Mouse (Mus musculus) hematopoietic stem cell, adult 5-6 weeks (primary cell): ENCODE data around the gene Hemgn. TPM values are rescaled to one million over a fixed set of nuclear protein-coding genes. Genes with fewer than 3 reads are reported as not detected.

ENCODE experiments used
- ATAC-seq, 2 experiments: fragments of 125-278 bp in 1 of 2; replicated peaks in 1 of 2; 2 replicates each; pipeline ENCODE4 v1.8.0; 2016 to 2017; ENCODE audit warnings: inconsistent platforms in 2 of 2, mild to moderate bottlenecking in 2 of 2, moderate number of reproducible peaks in 2 of 2, low read depth in 1 of 2, moderate TSS enrichment in 1 of 2; ENCODE audit not compliant: low FRiP score in 2 of 2, poor library complexity in 2 of 2, severe bottlenecking in 2 of 2, insufficient read depth in 1 of 2, low TSS enrichment in 1 of 2
- total RNA-seq: library from RNA; stranded (forward); fragments of 172-1452, 232-1000 nt; gene quantifications from 2 replicates; pipeline ENCODE4 v1.2.3, GENCODE M21; 2017

The Hemgn gene
- total RNA-seq = 35.5 and 57.0 TPM in 2 replicates

DNA sequence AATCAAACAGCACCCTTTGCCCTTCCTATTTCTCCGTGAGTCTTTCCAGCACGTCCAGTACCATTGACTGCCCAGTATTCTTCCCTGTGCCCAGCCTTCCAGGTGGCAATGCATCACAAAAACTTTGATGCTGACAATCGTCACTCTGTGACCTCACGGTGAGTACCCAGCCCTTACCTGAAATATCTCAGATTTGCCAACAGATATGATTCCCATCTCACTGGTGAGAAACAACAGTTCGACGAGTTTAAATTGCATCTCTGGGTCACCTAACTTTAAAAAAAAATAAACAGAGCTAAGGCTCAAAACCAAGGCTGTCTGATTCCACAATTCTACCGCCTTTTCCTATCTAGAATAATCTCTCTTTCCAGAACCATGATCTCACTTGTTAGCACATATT is at the start of gene Hemgn:
Gene Hemgn, minus strand, starts transcription at position 101 of the 400 bp plus-strand sequence.
- no peak for ATAC-seq

DNA sequence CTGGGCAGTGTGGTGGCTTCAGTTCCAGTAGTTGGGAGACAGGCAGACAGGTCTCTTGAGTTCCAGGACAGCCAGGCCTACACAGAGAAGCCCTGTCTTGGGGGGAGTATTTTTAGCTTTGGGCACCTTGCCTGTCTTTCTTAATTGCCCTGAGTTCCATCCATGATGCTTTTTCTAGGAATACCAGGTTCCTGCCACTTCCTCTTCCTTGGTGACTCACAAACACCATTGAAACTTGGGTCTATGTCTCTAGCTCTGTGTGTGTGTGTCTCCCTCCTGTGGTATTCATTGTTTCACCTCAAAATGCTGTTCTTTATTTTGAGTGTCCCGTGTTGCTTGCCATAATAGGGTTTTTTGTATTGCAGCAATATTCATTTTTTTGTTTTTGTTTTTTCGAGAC is 45.1 kb upstream of the Hemgn start:
- no peak for ATAC-seq

DNA sequence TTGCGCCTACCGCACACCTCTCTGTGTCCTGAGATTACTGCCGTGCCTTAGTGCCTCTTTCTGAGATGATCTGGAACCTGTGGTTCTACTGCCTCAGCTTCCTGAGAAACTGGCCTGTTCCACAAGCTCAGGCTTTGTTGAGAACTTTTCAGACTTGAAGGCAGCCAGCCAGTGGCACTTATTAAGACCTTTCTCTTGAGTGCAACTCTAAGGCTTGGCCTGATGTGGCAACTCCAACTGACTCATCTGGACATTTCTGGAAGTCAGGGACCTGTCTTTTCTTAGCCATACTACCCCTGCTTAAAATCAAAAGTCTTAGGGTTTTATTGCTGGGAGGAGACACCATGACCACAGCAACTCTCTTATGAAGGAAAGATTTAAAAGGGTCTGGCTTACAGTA is 43.9 kb upstream of the Hemgn start:
- ATAC-seq = no peak

DNA sequence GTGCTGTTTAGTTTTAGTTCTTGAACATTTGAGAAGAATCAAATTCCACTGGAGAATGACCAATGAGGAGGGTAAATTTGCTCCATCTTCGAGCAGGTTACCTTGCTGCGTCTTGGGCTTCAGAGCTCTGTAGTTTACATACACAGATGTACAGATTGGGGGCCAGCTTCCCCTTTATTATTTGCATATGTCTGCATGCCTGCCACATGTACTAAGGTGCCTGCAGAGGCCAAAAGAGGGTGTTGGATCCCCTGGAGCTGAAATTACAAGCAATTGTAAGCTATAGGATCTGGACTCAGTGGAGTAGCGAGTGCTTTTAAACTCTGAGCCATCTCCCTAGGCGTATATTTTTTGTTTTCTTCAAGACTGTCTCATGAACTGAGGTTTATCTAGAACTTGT is 43.5 kb upstream of the Hemgn start:
- ATAC-seq = no peak

DNA sequence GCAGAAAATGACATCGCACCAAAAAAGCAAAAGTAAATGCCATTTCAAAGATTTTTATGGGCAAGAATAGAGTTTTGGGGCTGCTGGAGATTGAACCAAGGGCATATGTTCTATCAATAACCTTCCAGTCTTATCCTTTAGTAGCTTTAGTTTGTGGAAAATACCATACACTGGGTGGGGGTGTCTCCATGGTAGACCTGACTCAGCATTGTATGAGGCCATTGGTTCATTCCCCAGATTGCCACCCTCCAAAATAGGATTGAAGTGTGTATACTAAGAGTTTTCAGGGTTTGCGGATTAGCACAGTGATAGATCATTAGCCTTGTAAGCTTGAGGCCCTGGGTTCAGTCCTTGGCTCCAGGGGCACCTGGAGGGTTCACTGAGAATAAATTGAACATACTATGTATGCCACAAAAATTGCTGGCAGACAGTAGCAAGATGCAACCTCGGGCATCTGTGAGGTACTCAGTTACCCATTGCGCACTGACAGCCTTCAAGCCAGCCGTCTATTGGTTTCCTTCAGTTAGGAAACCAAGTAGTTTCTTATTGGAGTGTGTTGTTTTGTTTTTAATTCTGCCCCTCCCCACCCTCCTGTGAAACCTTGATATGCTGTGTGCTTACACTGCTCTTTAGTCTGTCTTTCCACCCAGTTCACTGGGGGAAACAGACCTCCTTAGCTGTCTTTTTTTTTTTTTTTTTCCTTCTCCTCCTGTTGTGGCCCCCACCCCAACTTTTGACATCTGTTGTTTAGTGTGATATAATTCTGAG is 41.0 kb upstream of the Hemgn start:
- ATAC-seq = no peak

DNA sequence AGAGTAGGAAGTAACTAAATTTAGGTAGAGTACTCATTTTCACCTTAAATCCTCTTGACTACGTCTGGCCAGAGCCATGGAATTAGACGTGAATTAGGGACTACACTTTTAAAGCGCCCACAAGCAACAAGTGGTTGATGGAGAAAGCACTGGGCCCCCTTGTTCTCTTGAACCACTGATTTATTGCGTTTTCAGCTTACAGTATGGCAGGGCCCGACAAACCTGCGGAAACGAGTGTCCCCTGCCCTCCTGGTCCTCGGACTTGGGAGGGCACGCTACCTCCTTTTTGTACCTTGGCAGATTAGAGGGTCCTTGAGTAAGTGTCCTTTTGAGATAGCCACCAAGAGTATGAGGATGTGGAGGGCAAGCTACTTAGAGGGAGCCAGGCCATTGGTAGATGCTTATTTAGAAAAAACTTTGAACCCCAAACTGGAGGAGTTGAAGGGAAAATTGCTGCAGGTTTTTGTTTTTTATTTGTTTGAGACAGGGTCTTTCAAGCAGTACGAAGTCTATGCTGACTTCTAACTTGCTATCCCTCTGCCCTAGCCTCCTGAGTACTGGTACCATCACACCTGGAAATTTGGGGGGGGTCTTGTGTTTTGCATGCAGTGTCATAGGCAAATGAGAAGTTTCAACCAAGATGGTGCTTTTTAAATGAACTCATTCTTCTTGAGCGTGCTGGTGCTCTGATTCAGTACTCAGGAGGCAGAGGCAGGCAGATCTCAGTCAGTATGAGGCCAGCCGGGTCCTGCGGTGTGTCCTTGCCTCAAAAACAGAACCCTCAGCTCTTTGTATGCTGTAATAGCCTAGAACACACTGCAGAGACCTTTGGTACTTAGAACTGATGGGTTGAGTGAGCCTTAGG is 39.8 kb upstream of the Hemgn start:
- no peak for ATAC-seq

DNA sequence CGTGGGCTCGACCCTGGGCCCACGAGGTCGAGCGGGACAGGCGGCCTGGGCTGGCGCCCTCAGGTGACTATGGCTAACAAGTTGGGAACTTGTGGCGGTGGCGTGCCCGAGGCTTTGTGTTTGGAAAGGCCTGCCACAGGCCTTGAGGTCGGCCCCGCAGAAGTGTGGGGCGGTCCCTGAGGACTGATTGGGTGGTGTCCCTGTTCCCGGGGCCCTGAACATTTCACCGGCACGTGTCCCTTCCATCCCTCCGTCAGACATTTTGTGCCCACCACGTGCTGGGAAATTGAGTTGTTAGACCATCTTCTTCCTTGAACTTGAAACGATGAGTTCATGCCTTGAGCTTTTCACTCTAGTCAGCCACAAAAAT is 39.2 kb upstream of the Hemgn start:
- ATAC-seq = peak; percentile 24 to 26; a peak in 2 of 4 replicates

DNA sequence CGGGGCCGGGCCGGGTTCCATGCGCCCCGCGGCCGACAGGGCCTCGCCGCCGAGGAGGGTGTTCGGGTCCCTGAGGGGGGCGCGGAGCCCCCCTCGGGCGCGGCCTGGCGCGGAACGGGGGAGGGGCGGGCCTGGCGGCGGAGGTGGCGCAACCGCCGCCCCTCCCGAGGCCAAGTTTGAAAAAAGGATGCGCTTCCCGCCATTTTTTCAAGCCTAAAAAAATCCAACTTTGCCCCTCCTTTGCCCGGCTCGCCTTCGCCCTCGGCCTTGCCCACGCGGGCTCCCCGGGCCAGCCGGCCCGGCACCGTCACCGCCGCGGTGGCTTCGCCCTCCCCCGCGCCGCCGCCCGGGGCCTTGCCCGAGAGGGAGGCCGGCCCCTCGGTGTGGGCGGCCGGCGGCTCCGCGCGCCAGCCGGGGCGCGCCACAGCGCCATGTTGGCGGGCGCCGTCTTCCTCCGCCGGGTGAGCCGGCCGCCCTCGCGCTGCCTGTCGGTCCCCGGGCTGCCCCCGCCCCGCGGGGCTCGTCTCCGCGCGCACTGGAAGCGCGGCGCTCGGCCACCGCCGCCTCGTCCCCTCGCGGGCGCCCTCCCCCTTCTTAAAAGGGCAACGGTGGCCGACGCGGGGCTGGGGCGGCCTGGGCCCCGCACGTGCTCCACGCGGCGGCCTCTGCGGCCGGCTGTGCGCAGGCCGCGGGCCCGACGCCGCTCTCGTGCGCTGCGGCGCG is 38.6 kb upstream of the Hemgn start:
- ATAC-seq = no peak

DNA sequence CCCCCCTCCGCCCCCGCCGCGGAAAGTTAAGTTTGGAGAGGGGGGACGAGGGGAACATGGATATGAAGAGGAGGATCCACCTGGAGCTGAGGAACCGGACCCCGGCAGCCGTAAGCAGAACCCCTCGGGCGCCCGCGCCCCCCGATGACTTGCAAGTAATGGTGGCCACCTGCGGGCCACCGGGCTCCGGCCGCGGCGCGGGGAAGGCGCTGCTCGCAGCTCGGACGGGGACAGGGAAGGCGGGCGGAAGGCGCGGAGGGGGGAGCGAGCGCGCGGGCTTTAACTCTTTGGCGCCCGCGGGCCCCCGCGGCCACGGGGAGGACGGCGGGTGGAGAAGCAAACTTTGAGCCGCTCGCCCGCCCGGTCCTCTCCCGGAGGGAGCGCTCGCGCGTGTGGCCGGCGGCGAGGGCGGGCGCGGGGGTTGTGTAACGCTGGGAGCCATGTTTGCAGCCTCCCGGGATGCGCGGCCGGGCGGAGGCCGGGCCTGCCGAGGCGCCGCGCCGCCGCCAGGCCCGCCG is 38.0 kb upstream of the Hemgn start:
- ATAC-seq = no peak

DNA sequence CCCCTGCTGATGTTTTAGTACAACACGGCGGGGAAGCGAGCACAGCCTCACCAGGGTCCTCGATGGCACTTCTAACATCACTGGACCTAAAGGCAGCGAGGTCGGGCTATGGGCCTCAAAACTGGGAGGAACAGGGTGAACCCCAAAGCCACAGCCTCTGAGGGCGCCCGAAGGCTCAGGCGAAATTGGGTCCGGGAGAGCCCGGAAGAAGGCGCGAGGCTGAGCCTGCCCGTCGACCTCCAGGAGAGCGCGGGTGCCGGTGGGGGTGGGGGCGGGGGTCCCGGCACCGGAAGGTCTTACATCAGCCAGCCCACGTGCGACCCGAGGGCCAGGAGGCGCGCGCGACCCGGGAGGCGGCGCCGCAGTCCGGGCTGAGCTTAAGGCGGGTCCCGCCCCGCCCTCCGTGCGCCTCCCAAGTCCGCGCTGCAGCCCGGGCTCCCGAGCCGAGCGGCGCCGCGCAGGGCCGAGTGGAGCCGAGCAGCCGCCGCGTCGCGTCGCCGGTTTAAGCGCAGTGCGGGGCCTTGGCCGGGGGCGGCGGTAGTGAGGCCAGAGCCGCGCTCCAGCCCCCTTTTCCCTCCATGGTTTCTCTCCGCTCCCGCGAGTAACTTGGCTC is 37.3 kb upstream of the Hemgn start, which contains the start of gene Anp32b:
Gene Anp32b, plus strand, starts transcription at position 384 of the 613 bp plus-strand sequence.
- ATAC-seq = peak; percentile 65 to 76

DNA sequence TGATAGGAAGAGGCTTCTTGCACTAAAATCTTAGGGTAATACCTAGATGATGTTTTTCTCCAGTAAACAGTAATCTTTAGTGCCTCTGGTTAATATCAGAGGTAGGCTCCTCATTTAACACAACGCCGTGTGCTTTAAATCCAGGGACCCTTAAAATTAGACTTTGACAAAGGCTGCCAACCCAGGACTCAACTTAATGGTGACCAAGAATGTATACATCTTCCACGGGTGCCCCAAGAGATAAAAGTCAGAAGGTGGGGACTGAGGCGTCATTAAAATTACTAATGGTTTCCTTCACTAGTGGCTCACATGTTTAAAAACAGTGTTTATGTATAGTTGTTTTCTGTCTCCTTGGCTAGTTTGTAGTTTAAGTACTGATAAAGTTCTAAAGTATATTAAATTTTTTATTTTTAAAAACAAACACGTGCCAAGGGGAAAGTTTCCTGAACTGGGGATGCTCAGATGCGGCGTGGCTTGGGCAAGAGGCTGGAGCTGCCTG is 36.8 kb upstream of the Hemgn start:
- no peak for ATAC-seq

DNA sequence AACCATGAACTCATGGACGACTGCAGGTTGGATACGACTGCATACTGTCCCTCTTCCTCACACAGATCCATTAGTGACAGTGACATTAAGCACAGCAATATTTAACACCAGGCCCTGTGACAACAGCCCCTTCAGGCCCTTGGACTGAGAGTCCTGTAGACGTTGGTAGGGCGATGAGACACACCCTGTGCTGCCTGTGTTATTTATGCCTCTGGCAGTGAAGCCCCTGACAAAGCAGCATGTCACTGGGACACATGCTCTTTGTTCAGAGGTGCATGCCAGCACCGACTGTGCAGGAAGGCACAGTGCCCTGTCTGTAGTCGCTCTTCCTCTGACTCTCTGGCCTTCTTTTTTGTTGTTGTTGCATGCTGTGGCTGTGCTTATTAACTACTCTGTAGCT is 35.6 kb upstream of the Hemgn start:
- no peak for ATAC-seq

DNA sequence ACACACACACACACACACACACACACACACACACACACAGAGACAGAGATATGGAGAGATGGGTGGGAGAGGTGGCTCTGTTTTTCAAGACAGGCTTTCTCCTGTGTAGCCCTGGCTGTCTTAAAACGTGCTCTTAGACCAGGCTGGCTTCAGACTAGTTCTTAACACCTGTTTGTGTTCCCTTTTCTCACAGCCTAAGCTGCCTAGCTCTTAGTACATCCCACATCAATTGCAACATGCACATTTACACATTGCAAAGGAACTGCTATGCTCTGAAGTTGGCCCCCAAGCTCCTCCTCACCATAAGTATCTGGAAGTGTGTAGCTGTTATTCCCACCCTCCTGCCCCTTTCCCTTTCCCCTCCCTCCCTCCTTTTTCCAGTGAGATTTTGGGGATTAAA is 34.2 kb upstream of the Hemgn start:
- no peak for ATAC-seq

DNA sequence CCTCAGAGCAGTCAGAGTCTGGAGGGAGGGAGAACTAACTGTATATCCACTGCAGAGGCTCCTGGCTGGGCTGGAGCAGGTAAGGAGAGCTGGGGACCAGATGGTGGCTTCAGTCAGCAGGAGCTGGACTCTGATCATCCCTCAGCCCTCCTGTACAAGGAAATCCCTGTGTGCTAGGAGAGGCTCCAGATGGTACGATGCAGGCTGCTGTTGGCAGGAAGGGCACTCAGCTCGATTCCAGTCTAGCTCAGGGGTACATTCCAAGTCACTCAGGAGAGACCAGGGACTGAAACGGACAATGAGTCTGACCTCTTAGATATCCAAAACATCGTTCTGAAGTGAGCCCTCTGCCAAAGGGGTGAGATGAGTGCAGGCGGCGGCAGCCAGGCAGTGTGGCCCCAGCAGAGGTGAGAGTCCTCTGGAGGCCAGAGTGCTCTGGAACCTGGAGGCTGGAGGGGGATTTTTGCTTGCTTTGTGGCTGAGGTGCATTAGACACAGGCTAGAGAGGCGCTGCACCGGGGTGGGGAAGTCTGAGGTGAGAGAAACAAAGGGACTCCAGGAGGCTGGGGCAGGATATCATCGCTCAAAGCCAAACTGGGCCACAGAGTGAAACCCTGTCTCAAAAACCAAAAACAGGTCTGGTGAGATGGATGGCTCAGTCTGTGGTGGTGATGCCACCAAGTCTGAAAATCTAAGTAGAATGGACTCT is 32.1 kb upstream of the Hemgn start:
- ATAC-seq = no peak

DNA sequence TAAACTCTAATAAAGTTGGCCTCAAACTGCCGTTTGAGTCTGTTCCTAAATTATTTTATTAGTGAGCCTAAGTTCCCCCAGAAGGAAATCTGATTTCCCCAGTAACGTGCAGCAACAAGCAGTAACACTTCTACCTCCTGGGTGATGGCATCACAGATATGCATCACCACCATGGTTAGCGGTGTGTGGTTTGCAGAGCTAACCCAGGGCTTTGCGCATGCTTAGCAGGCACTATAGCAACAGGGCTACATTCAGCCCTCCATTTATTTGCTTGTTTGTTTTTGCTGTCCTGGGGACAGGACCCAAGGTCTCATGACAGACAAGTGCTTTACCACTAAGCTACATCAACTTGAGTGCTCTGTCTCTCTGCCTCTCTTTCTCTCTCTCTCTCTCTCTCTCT is 29.2 kb upstream of the Hemgn start:
- ATAC-seq = peak; percentile 53 to 77

DNA sequence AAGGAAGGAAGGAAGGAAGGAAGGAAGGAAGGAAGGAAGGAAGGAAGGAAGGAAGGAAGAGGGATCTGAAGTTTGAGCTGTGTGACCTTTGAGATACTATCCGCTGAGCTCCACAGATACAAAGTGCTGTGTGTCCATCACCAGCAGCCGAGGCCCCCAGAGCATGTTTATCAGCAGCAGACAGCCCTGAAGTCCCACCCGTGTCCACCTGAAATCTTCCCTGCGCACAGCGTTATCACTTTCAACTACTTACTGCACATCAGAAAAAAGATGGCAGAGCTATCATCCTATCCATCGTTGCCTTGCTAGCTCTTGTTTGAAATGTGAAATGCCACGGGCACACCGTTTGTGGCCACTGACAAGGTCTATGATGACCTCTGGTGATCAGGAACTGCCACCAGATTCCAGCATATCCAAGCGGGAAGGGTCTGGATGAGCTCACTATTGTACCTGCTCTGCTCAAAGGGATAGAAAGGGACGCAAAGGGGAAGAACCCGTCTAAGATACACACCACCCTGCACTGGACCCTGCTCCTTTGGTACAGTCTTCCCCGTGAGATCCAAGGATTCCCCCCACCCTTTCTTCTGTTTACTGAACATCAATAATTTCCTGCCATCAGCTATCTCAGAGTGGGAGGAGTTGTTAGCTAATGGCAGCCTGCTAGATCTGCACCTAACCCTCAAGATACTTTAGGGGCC is 19.2 kb upstream of the Hemgn start:
- ATAC-seq = no peak
